Mouse (Mus musculus): ENCODE measurements at regions not wholly inside any gene's neighbourhood (a gene's known extent, or its start where the extent isn't known, plus 50 kb on each side); places are given as distances from the start of the nearest gene placed in this dataset.
"Not testable (repeated sequence)": the region's sequence is repeated elsewhere in the genome, so short reads cannot be mapped to it uniquely, and the experiment has no call there.

DNA sequence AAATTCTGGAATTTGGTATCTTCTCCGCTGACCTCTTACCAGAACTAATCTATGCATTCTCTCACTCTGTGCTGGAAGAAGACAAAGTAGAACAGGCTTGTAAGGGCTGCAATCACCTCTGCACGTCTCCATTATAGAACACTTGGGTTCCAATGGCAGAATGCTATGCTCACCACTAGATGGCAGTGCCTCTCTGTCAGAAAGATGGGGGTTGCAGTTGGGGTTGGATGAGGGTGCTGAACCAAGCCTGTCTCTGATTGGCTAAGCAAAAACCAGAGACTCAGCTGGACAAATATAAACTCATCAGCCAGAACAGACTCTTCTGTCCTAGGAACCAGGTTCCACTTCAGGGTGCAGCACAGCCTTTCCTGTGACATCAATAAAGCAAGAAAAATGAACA lies 850.0 kb upstream of the Olfr1507 start:
- not testable (repeated sequence) for H3K9ac ChIP-seq (replicated peaks); H3K36me3 ChIP-seq; H3K4me2 ChIP-seq (replicated peaks); H3K27me3 ChIP-seq; H3K4me1 ChIP-seq; ATAC-seq (replicated peaks); H3K9me3 ChIP-seq; H3K4me3 ChIP-seq; H3K27ac ChIP-seq (replicated peaks)
- 45% methylated on average over 2 of the region's 2 CpGs for WGBS

GRCm38 (mm10) chr14:53343849-53344248 lies 848.3 kb upstream of the Olfr1507 start:
- not testable (repeated sequence) for H3K9ac ChIP-seq (replicated peaks); H3K9me3 ChIP-seq; H3K4me3 ChIP-seq; ATAC-seq (replicated peaks); H3K4me1 ChIP-seq; H3K4me2 ChIP-seq (replicated peaks); H3K27me3 ChIP-seq; H3K36me3 ChIP-seq; H3K27ac ChIP-seq (replicated peaks)
- 81% methylated on average over 5 of the region's 5 CpGs for WGBS

GRCm38 (mm10) chr14:53339167-53339566 lies 843.6 kb upstream of the Olfr1507 start:
- not testable (repeated sequence) for ATAC-seq (replicated peaks); H3K27me3 ChIP-seq; H3K27ac ChIP-seq (replicated peaks); H3K36me3 ChIP-seq; H3K9ac ChIP-seq (replicated peaks); H3K9me3 ChIP-seq; H3K4me3 ChIP-seq; H3K4me2 ChIP-seq (replicated peaks); H3K4me1 ChIP-seq
- WGBS: 100% methylated on average over 1 of the region's 4 CpGs

- not testable (repeated sequence) for H3K4me3 ChIP-seq; H3K27ac ChIP-seq (replicated peaks); H3K36me3 ChIP-seq; H3K9ac ChIP-seq (replicated peaks); H3K4me1 ChIP-seq; H3K27me3 ChIP-seq; H3K4me2 ChIP-seq (replicated peaks); H3K9me3 ChIP-seq; ATAC-seq (replicated peaks)
- 48% methylated on average over 5 of the region's 8 CpGs for WGBS
Observed at GRCm38 (mm10) chr14:53337446-53337845, 841.9 kb upstream of the Olfr1507 start.

DNA sequence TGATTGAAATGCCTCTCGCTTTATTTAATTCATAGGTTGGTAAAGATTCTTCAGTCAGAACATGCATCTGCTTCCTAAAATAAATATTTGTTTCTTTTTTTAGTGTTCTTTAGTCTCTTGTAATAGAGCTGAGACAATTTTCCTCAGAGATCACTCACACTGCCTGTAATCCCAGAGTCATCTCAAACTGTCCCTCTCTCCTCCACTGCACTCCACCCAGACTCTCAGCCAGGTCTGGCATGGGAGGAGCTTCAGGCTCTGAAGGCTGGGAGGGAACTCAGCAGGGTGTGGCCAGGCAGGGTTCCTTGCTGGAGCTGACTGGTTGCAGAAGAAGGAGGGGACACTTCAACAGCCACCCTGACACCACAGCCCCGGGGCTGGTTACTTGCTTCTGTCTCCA lies 841.2 kb upstream of the Olfr1507 start:
- ATAC-seq (replicated peaks); H3K4me3 ChIP-seq; H3K9me3 ChIP-seq; H3K27ac ChIP-seq (replicated peaks); H3K4me1 ChIP-seq; H3K27me3 ChIP-seq; H3K36me3 ChIP-seq; H3K4me2 ChIP-seq (replicated peaks); H3K9ac ChIP-seq (replicated peaks): not testable (repeated sequence)
- 21% methylated on average over 1 of the region's 2 CpGs for WGBS

DNA sequence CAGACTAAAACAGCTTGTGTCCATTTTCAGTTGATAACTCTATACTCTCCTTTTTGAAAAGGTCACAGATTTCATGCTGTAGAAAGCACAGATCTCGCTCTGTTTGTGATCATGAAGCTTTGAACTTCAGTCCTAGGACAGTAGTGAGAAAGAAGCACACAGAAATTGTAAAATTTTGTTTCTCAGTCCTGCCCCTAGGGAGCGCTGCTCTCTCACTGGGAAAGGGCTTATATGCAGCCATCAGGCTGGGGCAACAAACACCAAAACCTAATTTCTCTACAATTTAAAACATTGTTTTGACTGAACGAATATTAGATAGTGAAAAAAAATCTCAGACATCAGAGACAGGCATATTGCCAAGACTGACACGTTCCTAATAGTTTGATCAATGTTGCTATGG lies 838.9 kb upstream of the Olfr1507 start:
- no CpG with 5 or more reads among the region's 4 CpGs for WGBS
- not testable (repeated sequence) for H3K9me3 ChIP-seq; H3K4me2 ChIP-seq (replicated peaks); H3K27ac ChIP-seq (replicated peaks); H3K9ac ChIP-seq (replicated peaks); ATAC-seq (replicated peaks); H3K4me3 ChIP-seq; H3K27me3 ChIP-seq; H3K4me1 ChIP-seq; H3K36me3 ChIP-seq

DNA sequence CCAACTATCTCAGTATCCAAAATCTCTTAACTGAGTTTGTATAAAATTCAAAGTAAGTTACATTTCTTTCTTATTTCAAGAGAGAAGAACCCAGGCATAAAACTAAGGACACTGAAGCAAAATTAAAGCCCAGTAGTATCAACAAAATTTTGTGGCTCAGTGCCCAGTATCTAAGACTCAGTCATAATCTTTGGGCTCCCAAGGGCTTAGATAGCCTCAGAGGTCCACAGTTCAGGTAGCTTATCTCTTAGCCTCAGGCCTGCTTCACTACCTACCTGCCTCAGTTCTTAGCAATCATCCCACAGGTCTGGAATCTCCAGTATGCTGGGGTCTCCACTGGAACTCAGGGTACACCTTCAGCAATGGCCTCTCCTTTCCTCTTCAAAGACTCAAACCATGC lies 835.6 kb upstream of the Olfr1507 start:
- H3K36me3 ChIP-seq; H3K27me3 ChIP-seq; H3K27ac ChIP-seq (replicated peaks); H3K9ac ChIP-seq (replicated peaks); ATAC-seq (replicated peaks); H3K4me2 ChIP-seq (replicated peaks); H3K9me3 ChIP-seq; H3K4me1 ChIP-seq; H3K4me3 ChIP-seq: not testable (repeated sequence)

DNA sequence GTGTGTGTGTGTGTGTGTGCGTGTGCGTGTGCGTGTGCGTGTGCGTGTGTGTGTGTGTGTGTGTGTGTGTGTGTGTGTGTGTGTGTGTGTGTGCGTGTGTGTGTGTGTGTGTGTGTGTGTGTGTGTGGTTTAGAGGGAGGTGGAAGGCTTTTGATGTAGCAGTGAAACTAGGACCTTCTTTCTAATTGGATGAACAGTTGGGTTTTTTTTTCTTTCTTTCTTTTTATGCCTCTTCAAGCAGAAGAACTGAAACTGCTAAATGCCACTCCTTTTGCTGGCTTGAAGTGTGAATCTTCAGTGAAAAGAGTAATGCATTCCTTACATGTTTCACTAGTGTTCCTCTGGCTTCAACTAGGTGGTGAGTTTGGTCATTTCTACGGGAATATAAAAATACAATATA lies 828.8 kb upstream of the Olfr1507 start:
- whole genome bisulfite sequencing: no CpG with 5 or more reads among the region's 7 CpGs

GRCm38 (mm10) chr14:53318512-53319309 lies 823.2 kb upstream of the Olfr1507 start:
- not testable (repeated sequence) for H3K36me3 ChIP-seq; H3K4me1 ChIP-seq; H3K9ac ChIP-seq (replicated peaks); H3K9me3 ChIP-seq; ATAC-seq (replicated peaks); H3K4me2 ChIP-seq (replicated peaks); H3K27ac ChIP-seq (replicated peaks); H3K4me3 ChIP-seq; H3K27me3 ChIP-seq
- WGBS: no CpG with 5 or more reads among the region's 9 CpGs

More for the DNA sequence above, 828.8 kb upstream of the Olfr1507 start:
- not testable (repeated sequence) for H3K27me3 ChIP-seq; ATAC-seq (replicated peaks); H3K27ac ChIP-seq (replicated peaks); H3K4me2 ChIP-seq (replicated peaks); H3K9me3 ChIP-seq; H3K4me1 ChIP-seq; H3K9ac ChIP-seq (replicated peaks); H3K36me3 ChIP-seq; H3K4me3 ChIP-seq

DNA sequence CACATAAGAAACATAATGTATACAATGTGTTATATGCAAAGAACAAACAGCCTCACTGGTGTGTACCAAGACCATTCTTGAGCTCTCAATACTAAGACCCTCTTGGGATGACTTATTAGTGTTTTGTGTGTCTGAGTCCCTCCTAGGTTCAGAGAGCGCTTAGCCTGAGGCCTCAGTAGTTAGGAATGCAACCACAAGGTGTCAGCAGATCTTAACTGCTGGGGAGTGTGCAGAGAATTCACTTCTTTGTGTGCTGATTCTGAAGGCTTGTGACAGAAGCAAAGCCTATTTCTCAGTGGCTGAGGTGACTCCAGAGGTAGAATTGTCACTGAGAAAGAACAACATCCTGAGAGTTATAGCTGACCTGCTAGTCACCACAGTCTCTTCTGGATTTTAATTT lies 816.9 kb upstream of the Olfr1507 start:
- not testable (repeated sequence) for H3K4me1 ChIP-seq; ATAC-seq (replicated peaks); H3K4me2 ChIP-seq (replicated peaks); H3K9me3 ChIP-seq; H3K9ac ChIP-seq (replicated peaks); H3K36me3 ChIP-seq; H3K27me3 ChIP-seq; H3K4me3 ChIP-seq; H3K27ac ChIP-seq (replicated peaks)
- 27% methylated on average over 1 of the region's 1 CpGs for WGBS

DNA sequence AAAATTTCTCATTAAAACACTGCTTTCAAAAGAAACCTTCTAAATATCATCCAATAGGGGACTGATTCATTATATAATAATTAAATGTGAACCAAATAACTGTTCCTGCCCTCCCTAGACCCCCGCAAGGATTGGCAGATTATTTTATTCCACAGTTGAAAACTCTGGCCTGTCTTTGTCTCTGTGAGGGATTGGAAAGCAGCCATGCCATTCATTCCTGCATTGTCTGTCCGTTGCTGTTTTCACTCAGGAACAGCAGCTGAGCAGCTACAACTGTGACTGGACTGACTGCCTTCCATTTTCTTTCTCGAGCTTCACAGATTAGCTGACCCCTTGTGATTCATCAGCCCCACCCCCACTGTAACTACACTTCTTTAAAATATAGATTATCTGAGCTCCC lies 807.6 kb upstream of the Olfr1507 start:
- not testable (repeated sequence) for H3K4me2 ChIP-seq (replicated peaks); H3K27me3 ChIP-seq; H3K4me3 ChIP-seq; ATAC-seq (replicated peaks); H3K9ac ChIP-seq (replicated peaks); H3K9me3 ChIP-seq; H3K27ac ChIP-seq (replicated peaks); H3K36me3 ChIP-seq; H3K4me1 ChIP-seq
- WGBS: no CpG with 5 or more reads among the region's 3 CpGs

DNA sequence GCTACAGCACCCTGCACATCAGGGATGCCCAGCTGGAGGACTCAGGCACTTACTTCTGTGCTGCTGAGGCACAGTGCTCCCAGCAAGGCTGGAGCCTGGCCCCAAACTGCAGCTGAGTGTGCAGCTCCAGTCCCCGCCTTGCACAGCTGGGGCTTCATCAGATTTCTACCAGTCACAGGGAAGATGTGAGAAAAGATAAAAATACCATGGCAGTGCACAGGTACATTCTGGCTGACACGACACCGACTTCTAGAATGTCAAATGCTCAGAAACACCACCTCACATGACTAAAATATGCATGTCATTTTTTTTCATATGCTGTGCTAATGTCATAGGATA lies 806.9 kb upstream of the Olfr1507 start:
- not testable (repeated sequence) for H3K9ac ChIP-seq (replicated peaks); H3K36me3 ChIP-seq; H3K9me3 ChIP-seq; H3K27ac ChIP-seq (replicated peaks); H3K4me3 ChIP-seq; H3K4me1 ChIP-seq; H3K4me2 ChIP-seq (replicated peaks); H3K27me3 ChIP-seq
- no CpG with 5 or more reads among the region's 3 CpGs for WGBS
- ATAC-seq (replicated peaks): 0 out of 2 replicates have a peak, but pooled peaks have one; percentile 23

GRCm38 (mm10) chr14:53301722-53302490 lies 806.4 kb upstream of the Olfr1507 start:
- WGBS: no CpG with 5 or more reads among the region's 11 CpGs
- H3K27ac ChIP-seq (replicated peaks); H3K4me2 ChIP-seq (replicated peaks); H3K4me1 ChIP-seq; H3K27me3 ChIP-seq; H3K4me3 ChIP-seq; H3K36me3 ChIP-seq; H3K9ac ChIP-seq (replicated peaks); H3K9me3 ChIP-seq: not testable (repeated sequence)
- 0 out of 2 replicates have a peak, but pooled peaks have one; percentile 16 for ATAC-seq (replicated peaks)
